Mouse (Mus musculus) liver, embryonic 14.5 days (tissue): Measurements from ENCODE around the gene Fuca2.

ENCODE experiments used
- CTCF ChIP-seq: IDR thresholded peaks from 2 replicates; pipeline ENCODE4 v1.5.1; 2016; ENCODE audit warnings: antibody characterized with exemption, low read depth, control low read depth
- EP300 ChIP-seq: IDR thresholded peaks from 2 replicates; pipeline ENCODE4 v1.6.1; 2016; ENCODE audit warnings: antibody characterized with exemption, low read depth

GRCm38 (mm10) chr10:13534751-13535150 is 35.4 kb downstream of the Fuca2 start:
- no peak for TF ChIP-seq CTCF
- no peak for TF ChIP-seq EP300
